Mouse (Mus musculus) ovary, postnatal 36 days (tissue): ENCODE measurements around the gene Cda.

Experiments
- DNase-seq: peaks from one replicate; pipeline ENCODE4 v3.0.0; 2022; ENCODE audit warnings: low spot score, mixed read lengths

The Cda gene

DNA sequence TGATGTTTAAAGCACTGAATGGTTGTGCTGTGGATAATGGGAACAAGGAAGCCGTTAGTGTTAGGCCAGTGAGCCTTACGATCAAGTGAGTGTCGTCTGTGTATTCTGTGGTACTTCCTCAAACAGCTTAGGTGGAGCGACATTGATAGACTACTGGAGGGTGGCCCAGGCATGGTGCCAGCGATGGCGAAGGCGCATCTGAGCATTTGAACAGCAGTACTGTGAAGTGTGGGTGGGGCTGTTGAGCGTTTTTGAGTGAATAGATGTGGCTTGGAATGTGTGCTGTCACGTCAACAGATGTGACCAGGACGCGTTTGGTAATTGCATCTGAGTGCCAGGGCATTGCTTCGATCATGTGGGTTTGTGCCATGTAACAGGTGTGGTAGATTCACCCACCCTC lies 60.1 kb downstream of the Cda start:
- DNase-seq = no peak

GRCm38 (mm10) chr4:138307025-138307424 lies 60.8 kb downstream of the Cda start:
- no peak for DNase-seq

DNA sequence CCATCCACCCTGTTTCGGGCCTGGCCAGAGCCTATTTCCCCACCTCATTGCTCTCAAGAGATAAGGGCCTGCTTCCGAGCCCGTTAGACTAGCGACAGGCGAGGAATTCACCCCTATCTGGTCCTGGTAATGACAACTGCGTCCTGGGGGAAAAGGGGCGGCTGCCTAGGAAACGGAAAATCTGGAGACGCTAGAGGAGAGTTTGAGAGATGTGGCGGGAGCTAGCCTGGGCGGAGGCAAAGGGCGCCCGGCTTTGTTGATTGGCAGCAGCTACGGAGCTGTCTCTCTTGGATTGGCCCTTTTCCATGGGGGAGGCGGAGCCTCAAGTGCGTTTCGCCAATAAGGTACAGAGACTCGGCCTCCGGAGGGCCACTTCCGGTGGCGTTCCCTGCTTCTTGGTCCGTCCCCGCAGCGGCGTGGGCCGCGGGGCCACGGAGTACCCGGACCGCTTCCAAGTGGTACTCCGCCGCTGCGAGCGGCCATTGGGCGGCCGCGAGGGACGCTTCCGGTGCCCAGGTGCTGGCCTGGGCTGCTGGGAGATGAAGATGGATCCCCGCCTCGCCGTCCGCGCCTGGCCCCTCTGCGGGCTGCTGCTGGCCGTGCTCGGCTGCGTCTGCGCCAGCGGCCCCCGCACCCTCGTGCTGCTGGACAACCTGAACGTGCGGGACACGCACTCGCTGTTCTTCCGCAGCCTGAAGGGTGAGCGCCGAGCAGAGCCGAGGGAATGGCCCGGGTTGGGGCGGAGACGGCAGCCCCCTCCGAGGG lies 63.3 kb downstream of the Cda start, which contains the start of gene Ddost:
Gene Ddost, plus strand, starts transcription at position 391 of the 765 bp plus-strand sequence.
- peak; percentile 96 for DNase-seq

DNA sequence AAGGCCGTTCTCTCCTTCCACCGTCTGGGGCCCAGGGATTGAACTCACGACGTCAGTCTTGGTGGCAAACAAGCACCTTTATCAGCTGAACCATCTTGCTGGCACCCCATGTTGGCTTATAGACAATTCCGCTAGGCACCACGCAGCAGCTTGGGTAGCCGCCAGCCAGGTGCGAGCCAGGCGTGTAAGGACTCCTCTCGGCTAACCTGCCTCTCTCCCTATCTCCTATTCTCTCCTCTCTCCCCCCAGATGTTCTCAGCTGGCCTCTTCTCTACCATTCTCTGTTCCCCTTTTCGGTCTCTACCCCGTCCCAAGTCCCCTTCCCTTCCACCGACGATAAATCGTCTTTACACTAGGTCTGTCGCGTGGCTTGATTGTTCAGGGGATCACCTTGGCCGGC lies 64.0 kb downstream of the Cda start:
- no peak for DNase-seq

- DNase-seq = no peak
Measured at GRCm38 (mm10) chr4:138303011-138303410, 64.8 kb downstream of the Cda start.

DNA sequence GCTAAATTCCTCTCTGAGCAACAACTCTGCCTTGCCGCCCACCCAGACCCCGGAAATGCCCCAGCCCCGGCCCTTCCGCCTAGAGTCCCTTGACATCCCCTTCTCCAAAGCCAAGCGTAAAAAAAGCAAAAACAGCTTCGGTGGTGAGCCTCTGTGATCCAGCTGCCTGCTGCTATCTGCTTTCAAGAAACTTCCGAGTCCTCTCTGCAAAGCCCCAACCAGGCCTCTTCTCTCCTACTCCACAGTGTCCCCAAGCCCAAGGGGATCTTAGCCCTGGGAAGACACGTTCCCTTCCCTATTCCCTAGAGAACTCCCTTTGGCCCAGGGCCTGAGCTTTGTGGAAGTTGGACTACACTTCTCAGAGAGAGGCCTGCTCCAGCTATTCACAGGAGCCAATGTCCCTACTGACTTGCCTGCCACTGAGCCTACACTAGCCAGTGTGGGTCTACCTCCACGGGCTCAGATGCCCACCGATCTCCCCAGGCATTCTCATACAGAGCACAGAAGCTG lies 66.5 kb downstream of the Cda start:
- DNase-seq = no peak

DNA sequence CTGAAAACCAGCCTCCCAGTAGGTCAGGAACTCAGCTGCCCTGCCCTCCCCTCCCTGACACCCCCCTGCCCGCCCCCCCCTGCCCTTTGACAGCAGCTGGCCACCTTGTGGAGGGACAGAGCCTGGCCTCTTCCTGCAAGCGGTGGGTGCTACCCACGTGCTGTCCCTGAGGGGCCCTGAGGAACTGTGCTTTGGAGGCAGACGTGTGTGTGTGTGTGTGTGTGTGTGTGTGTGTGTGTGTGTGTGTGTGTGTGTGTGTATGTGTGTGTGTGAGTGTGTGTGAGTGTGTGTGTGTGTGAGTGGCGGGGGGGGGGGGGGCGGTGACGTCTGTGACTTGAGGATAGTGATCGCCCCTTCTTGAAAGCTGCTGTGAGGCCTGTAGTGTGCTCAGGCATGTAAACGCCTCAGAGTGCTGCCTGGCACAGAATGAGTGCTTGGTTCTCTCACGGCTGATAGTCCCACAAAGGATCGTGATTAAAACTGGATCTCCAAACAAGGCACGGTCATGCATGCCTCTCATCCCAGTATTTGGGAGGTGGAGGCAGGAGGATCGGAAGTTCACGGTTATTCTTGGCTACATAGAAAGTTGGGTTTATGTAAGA lies 73.7 kb downstream of the Cda start:
- DNase-seq = no peak

- no peak for DNase-seq
Measured at GRCm38 (mm10) chr4:138293261-138293948, 74.4 kb downstream of the Cda start.

GRCm38 (mm10) chr4:138292028-138292427 lies 75.8 kb downstream of the Cda start:
- DNase-seq = no peak

GRCm38 (mm10) chr4:138288691-138289090 lies 79.1 kb downstream of the Cda start:
- DNase-seq = no peak
